Mouse (Mus musculus): ENCODE data around the gene Cd81. TPM values are rescaled to one million over a fixed set of nuclear protein-coding genes. Genes with fewer than 3 reads are reported as not detected.

Gene Cd81
- total and polyA plus RNA-seq, 2 experiments from 2014 or later, result 811 to 1,316 TPM

GRCm38 (mm10) chr7:143011226-143011625 lies 41.3 kb upstream of the Cd81 start:
- 89% methylated on average over 1 of the region's 1 CpGs for WGBS
- ATAC-seq (ENCODE audit: insufficient read depth, low read depth), result no peak

DNA sequence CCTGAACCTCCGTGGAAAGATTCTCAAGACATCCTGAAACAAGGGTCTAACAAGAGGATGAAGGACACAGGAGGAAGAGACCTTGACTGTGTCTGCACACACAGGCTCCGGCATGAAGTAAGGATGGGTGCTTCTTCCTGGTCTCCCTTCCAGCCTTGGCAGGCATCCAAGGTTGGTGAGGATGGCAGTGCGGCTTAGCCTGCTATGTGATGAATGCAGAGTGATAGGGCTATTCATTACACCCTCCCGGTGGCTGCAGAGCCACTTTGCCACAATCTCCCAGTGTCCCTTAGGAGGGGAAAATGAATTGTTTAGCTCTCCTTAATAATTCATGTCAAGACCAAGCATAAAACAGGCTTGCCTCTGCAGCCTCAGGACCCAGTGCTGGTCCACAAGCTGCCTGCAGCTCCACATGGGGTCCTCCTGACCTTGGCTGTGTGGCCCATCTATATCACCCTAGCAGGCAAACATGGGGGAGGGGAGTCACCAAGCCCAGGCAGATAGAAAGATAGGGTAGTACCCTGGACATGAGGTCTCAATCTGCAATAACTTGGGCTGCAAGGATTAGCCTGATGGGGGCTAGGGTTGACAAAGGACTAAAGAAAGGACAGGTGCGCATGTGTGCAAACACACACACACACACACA lies 40.2 kb upstream of the Cd81 start:
- ATAC-seq (ENCODE audit: insufficient read depth, low read depth), result no peak
- no peak overlapping the region for H3K4me3 ChIP-seq (ENCODE audit: low read depth, low read length)
- no peaks in the 10 kb centered on the region for H3K36me3 ChIP-seq (replicated peaks; ENCODE audit: control insufficient read depth, insufficient read depth, low read length)
- H3K4me1 ChIP-seq (ENCODE audit: control insufficient read depth, insufficient read depth), result peaks cover 81% of the 10 kb centered on the region
- no peaks in the 10 kb centered on the region for H3K27me3 ChIP-seq (ENCODE audit: control insufficient read depth, insufficient read depth, low read length)
- H3K4me2 ChIP-seq (ENCODE audit: low read depth, low read length), result no peak overlapping the region
- WGBS, result 43% methylated on average over 5 of the region's 5 CpGs
- DNase-seq (ENCODE audit: low spot score), result peak; percentile 43
- no peak for TF ChIP-seq EP300 (IDR thresholded peaks at IDR 0.05; ENCODE audit: low read depth)
- TF ChIP-seq CTCF (IDR thresholded peaks at IDR 0.05; ENCODE audit: low read depth), result no peak
- H3K9ac ChIP-seq (replicated peaks; ENCODE audit: low read depth, low read length), result no peak overlapping the region
- no peaks in the 10 kb centered on the region for H3K9me3 ChIP-seq (replicated peaks; ENCODE audit: control insufficient read depth, low read length)
- H3K27ac ChIP-seq (ENCODE audit: low read depth), result no peak overlapping the region

More at GRCm38 (mm10) chr7:143011226-143011625, 41.3 kb upstream of the Cd81 start:
- TF ChIP-seq CTCF (IDR thresholded peaks at IDR 0.05; ENCODE audit: low read depth) (no peak), EP300 (IDR thresholded peaks at IDR 0.05; ENCODE audit: low read depth) (no peak)
- Histone ChIP-seq H3K9ac (replicated peaks; ENCODE audit: low read depth, low read length) (no peak overlapping the region), H3K27me3 (ENCODE audit: control insufficient read depth, insufficient read depth, low read length) (no peaks in the 10 kb centered on the region), H3K4me3 (ENCODE audit: low read depth, low read length) (no peak overlapping the region), H3K27ac (ENCODE audit: low read depth) (no peak overlapping the region), H3K4me1 (ENCODE audit: control insufficient read depth, insufficient read depth) (peaks cover 77% of the 10 kb centered on the region), H3K9me3 (replicated peaks; ENCODE audit: control insufficient read depth, low read length) (no peaks in the 10 kb centered on the region), H3K36me3 (replicated peaks; ENCODE audit: control insufficient read depth, insufficient read depth, low read length) (no peaks in the 10 kb centered on the region), H3K4me2 (ENCODE audit: low read depth, low read length) (no peak overlapping the region)
- DNase-seq (ENCODE audit: low spot score), result no peak

- Histone ChIP-seq H3K4me1 (ENCODE audit: control insufficient read depth, insufficient read depth) (peaks cover 79% of the 10 kb centered on the region), H3K27me3 (ENCODE audit: control insufficient read depth, insufficient read depth, low read length) (no peaks in the 10 kb centered on the region), H3K4me3 (ENCODE audit: low read depth, low read length) (no peak overlapping the region), H3K27ac (ENCODE audit: low read depth) (peak overlapping the region; percentile 58), H3K36me3 (replicated peaks; ENCODE audit: control insufficient read depth, insufficient read depth, low read length) (no peaks in the 10 kb centered on the region), H3K4me2 (ENCODE audit: low read depth, low read length) (no peak overlapping the region), H3K9me3 (replicated peaks; ENCODE audit: control insufficient read depth, low read length) (no peaks in the 10 kb centered on the region), H3K9ac (replicated peaks; ENCODE audit: low read depth, low read length) (no peak overlapping the region)
- peak; percentile 63 for DNase-seq (ENCODE audit: low spot score)
- 50% methylated on average over 8 of the region's 8 CpGs for WGBS
- ATAC-seq (ENCODE audit: insufficient read depth, low read depth), result no peak
- TF ChIP-seq CTCF (IDR thresholded peaks at IDR 0.05; ENCODE audit: low read depth) (no peak), EP300 (IDR thresholded peaks at IDR 0.05; ENCODE audit: low read depth) (no peak)
Measured at GRCm38 (mm10) chr7:143013420-143014178, 38.9 kb upstream of the Cd81 start.

GRCm38 (mm10) chr7:143014862-143015659 lies 37.5 kb upstream of the Cd81 start:
- H3K36me3 ChIP-seq (replicated peaks; ENCODE audit: control insufficient read depth, insufficient read depth, low read length), result no peaks in the 10 kb centered on the region
- no peak for ATAC-seq (ENCODE audit: insufficient read depth, low read depth)
- no peaks in the 10 kb centered on the region for H3K9me3 ChIP-seq (replicated peaks; ENCODE audit: control insufficient read depth, low read length)
- TF ChIP-seq CTCF (IDR thresholded peaks at IDR 0.05; ENCODE audit: low read depth) (no peak), EP300 (IDR thresholded peaks at IDR 0.05; ENCODE audit: low read depth) (no peak)
- H3K4me3 ChIP-seq (ENCODE audit: low read depth, low read length), result no peak overlapping the region
- H3K27me3 ChIP-seq (ENCODE audit: control insufficient read depth, insufficient read depth, low read length), result no peaks in the 10 kb centered on the region
- no peak overlapping the region for H3K9ac ChIP-seq (replicated peaks; ENCODE audit: low read depth, low read length)
- H3K27ac ChIP-seq (ENCODE audit: low read depth), result peak overlapping the region; percentile 77
- H3K4me1 ChIP-seq (ENCODE audit: control insufficient read depth, insufficient read depth), result peaks cover 71% of the 10 kb centered on the region
- 38% methylated on average over 7 of the region's 7 CpGs for WGBS
- no peak overlapping the region for H3K4me2 ChIP-seq (ENCODE audit: low read depth, low read length)
- peak; percentile 26 for DNase-seq (ENCODE audit: low spot score)

DNA sequence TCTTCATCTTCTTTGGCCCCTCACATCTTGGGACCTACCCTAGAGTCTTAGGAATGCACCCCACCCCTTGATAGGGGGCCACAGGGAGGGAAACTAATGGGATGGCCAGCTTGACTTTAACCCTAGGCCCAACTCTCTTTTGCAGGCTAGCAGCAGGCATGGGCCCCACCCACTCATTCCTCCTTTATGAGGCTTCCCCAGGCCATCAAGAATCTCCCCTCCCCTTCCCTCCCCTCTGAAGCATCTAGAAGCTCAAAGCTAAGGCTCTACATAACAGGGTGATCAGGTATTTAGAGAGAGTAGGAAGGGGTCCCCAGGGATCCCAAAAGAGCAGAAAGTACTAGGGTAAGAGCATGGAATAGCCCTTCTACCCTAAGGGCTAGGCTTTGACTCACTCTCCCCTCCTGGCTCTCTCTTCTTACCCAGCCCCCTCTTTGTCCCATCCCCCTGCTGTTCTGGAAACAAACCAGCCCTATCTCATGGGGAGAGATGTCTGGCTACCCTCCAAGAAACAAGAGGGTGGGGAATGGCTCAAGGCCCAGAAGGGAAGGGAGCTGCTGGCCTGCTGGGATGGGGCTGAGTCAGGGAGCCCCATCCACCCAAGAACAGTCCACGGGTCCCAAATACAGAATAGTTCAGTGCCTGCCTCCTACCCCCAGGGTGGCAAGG lies 36.6 kb upstream of the Cd81 start:
- peak overlapping the region; percentile 43 for H3K4me2 ChIP-seq (ENCODE audit: low read depth, low read length)
- no peak overlapping the region for H3K4me3 ChIP-seq (ENCODE audit: low read depth, low read length)
- H3K4me1 ChIP-seq (ENCODE audit: control insufficient read depth, insufficient read depth), result peaks cover 71% of the 10 kb centered on the region
- H3K27ac ChIP-seq (ENCODE audit: low read depth), result peak overlapping the region; percentile 77
- no peaks in the 10 kb centered on the region for H3K9me3 ChIP-seq (replicated peaks; ENCODE audit: control insufficient read depth, low read length)
- WGBS, result 0% methylated on average over 1 of the region's 1 CpGs
- DNase-seq (ENCODE audit: low spot score) (peak; percentile 94), ATAC-seq (ENCODE audit: insufficient read depth, low read depth) (peak; percentile 84)
- H3K9ac ChIP-seq (replicated peaks; ENCODE audit: low read depth, low read length), result no peak overlapping the region
- no peaks in the 10 kb centered on the region for H3K36me3 ChIP-seq (replicated peaks; ENCODE audit: control insufficient read depth, insufficient read depth, low read length)
- H3K27me3 ChIP-seq (ENCODE audit: control insufficient read depth, insufficient read depth, low read length), result no peaks in the 10 kb centered on the region
- peak; percentile 90 for TF ChIP-seq EP300 (IDR thresholded peaks at IDR 0.05; ENCODE audit: low read depth)
- TF ChIP-seq CTCF (IDR thresholded peaks at IDR 0.05; ENCODE audit: low read depth), result 0 out of 2 replicates have a peak, but pooled peaks have one; percentile 9

Measured in heart, postnatal 0 days (tissue).